Mouse (Mus musculus) forebrain, embryonic 12.5 days (tissue): ENCODE measurements at regions not wholly inside any gene's neighbourhood (a gene's known extent, or its start where the extent isn't known, plus 50 kb on each side); places are given as distances from the start of the nearest gene placed in this dataset.

Experiments used
- ATAC-seq: fragments of 200-750 bp; cut with Nextera tagmentation; 2 replicates; pipeline ENCODE4 v1.8.0; 2017; ENCODE audit warnings: moderate TSS enrichment; ENCODE audit not compliant: low FRiP score
- H3K27ac ChIP-seq: fragments of 300-500 bp; sonication (generic); 2 replicates; pipeline ENCODE4 v1.5.1; 2016; ENCODE audit warnings: mild to moderate bottlenecking
- H3K27me3 ChIP-seq: fragments of 300-500 bp; sonication (generic); 2 replicates; pipeline ENCODE4 v1.6.1; 2016; ENCODE audit warnings: mild to moderate bottlenecking
- H3K36me3 ChIP-seq: fragments of 300-500 bp; sonication (generic); replicated peaks from 2 replicates; pipeline ENCODE4 v1.6.1; 2016; ENCODE audit warnings: mild to moderate bottlenecking
- H3K4me1 ChIP-seq: fragments of 300-500 bp; sonication (generic); 2 replicates; pipeline ENCODE4 v1.6.1; 2016
- H3K4me2 ChIP-seq: fragments of 300-500 bp; sonication (generic); 2 replicates; pipeline ENCODE4 v1.6.1; 2016; ENCODE audit warnings: mild to moderate bottlenecking, moderate library complexity
- H3K4me3 ChIP-seq: fragments of 300-500 bp; sonication (generic); replicated peaks from 2 replicates; pipeline ENCODE4 v1.5.1; 2016; ENCODE audit warnings: mild to moderate bottlenecking
- H3K9ac ChIP-seq: fragments of 300-500 bp; sonication (generic); 2 replicates; pipeline ENCODE4 v1.6.1; 2016; ENCODE audit warnings: mild to moderate bottlenecking
- H3K9me3 ChIP-seq: fragments of 300-500 bp; sonication (generic); 2 replicates; pipeline ENCODE4 v1.6.1; 2016
- WGBS: fragments of 180-500 bp; shearing (Covaris S2); methylation state at CpG from one replicate; pipeline ENCODE4 v1.1.7; 2016; 5-methylcytosine and 5-hydroxymethylcytosine counted together

GRCm38 (mm10) chr10:22993158-22993557 lies 173.2 kb upstream of the Tcf21 start:
- no peak for ATAC-seq
- Histone ChIP-seq H3K4me3 (no peak overlapping the region), H3K9me3 (0 out of 2 replicates have a peak, but pooled peaks cover 1% of the 10 kb centered on the region), H3K36me3 (no peaks in the 10 kb centered on the region), H3K4me2 (no peak overlapping the region), H3K9ac (no peak overlapping the region), H3K4me1 (no peaks in the 10 kb centered on the region), H3K27me3 (no peaks in the 10 kb centered on the region), H3K27ac (no peak overlapping the region)
- WGBS: 92% methylated on average over 3 of the region's 3 CpGs

- H3K9me3 ChIP-seq: no peaks in the 10 kb centered on the region
- no peak overlapping the region for H3K9ac ChIP-seq
- 85% methylated on average over 6 of the region's 6 CpGs for WGBS
- H3K4me2 ChIP-seq: no peak overlapping the region
- H3K4me1 ChIP-seq: no peaks in the 10 kb centered on the region
- H3K27ac ChIP-seq: no peak overlapping the region
- no peaks in the 10 kb centered on the region for H3K27me3 ChIP-seq
- no peak for ATAC-seq
- H3K36me3 ChIP-seq: no peaks in the 10 kb centered on the region
- H3K4me3 ChIP-seq: no peak overlapping the region
These were observed 161.8 kb upstream of the Tcf21 start for GRCm38 (mm10) chr10:22981798-22982197.

- no peaks in the 10 kb centered on the region for H3K27me3 ChIP-seq
- H3K4me2 ChIP-seq: no peak overlapping the region
- no peak overlapping the region for H3K9ac ChIP-seq
- no peak for ATAC-seq
- H3K36me3 ChIP-seq: no peaks in the 10 kb centered on the region
- H3K4me1 ChIP-seq: no peaks in the 10 kb centered on the region
- no peak overlapping the region for H3K27ac ChIP-seq
- no peak overlapping the region for H3K4me3 ChIP-seq
- WGBS: 95% methylated on average over 7 of the region's 7 CpGs
- no peaks in the 10 kb centered on the region for H3K9me3 ChIP-seq
These were observed 158.5 kb upstream of the Tcf21 start for GRCm38 (mm10) chr10:22978442-22978841.

- Histone ChIP-seq H3K36me3 (no peaks in the 10 kb centered on the region), H3K9ac (no peak overlapping the region), H3K9me3 (no peaks in the 10 kb centered on the region), H3K27me3 (no peaks in the 10 kb centered on the region), H3K27ac (no peak overlapping the region), H3K4me2 (no peak overlapping the region), H3K4me3 (no peak overlapping the region), H3K4me1 (no peaks in the 10 kb centered on the region)
- no peak for ATAC-seq
- 80% methylated on average over 7 of the region's 7 CpGs for WGBS
These were observed 137.0 kb upstream of the Tcf21 start for GRCm38 (mm10) chr10:22956956-22957355.

GRCm38 (mm10) chr10:22953283-22953682 lies 133.3 kb upstream of the Tcf21 start:
- no peaks in the 10 kb centered on the region for H3K9me3 ChIP-seq
- no peak overlapping the region for H3K27ac ChIP-seq
- H3K9ac ChIP-seq: no peak overlapping the region
- ATAC-seq: no peak
- H3K4me2 ChIP-seq: no peak overlapping the region
- no peak overlapping the region for H3K4me3 ChIP-seq
- H3K36me3 ChIP-seq: no peaks in the 10 kb centered on the region
- 40% methylated on average over 6 of the region's 6 CpGs for WGBS
- H3K4me1 ChIP-seq: no peaks in the 10 kb centered on the region
- H3K27me3 ChIP-seq: no peaks in the 10 kb centered on the region

- no peak for ATAC-seq
- WGBS: 100% methylated on average over 1 of the region's 1 CpGs
These were observed 124.3 kb upstream of the Tcf21 start for GRCm38 (mm10) chr10:22944247-22944646.

GRCm38 (mm10) chr10:22927977-22928376 lies 108.0 kb upstream of the Tcf21 start:
- Histone ChIP-seq H3K9ac (no peak overlapping the region), H3K9me3 (no peaks in the 10 kb centered on the region), H3K27me3 (no peaks in the 10 kb centered on the region), H3K27ac (no peak overlapping the region), H3K4me3 (no peak overlapping the region), H3K4me2 (no peak overlapping the region), H3K36me3 (no peaks in the 10 kb centered on the region), H3K4me1 (no peaks in the 10 kb centered on the region)
- no peak for ATAC-seq
- WGBS: 87% methylated on average over 8 of the region's 8 CpGs

More at GRCm38 (mm10) chr10:22944247-22944646, 124.3 kb upstream of the Tcf21 start:
- no peak overlapping the region for H3K27ac ChIP-seq
- H3K4me3 ChIP-seq: no peak overlapping the region
- H3K4me2 ChIP-seq: no peak overlapping the region
- H3K9ac ChIP-seq: no peak overlapping the region
- no peaks in the 10 kb centered on the region for H3K9me3 ChIP-seq
- no peaks in the 10 kb centered on the region for H3K4me1 ChIP-seq
- no peaks in the 10 kb centered on the region for H3K27me3 ChIP-seq
- no peaks in the 10 kb centered on the region for H3K36me3 ChIP-seq

- H3K27me3 ChIP-seq: no peaks in the 10 kb centered on the region
- no peaks in the 10 kb centered on the region for H3K4me1 ChIP-seq
- no peak overlapping the region for H3K4me3 ChIP-seq
- no peak overlapping the region for H3K9ac ChIP-seq
- ATAC-seq: no peak
- 77% methylated on average over 5 of the region's 5 CpGs for WGBS
- H3K36me3 ChIP-seq: no peaks in the 10 kb centered on the region
- no peak overlapping the region for H3K27ac ChIP-seq
- H3K9me3 ChIP-seq: no peaks in the 10 kb centered on the region
- H3K4me2 ChIP-seq: no peak overlapping the region
These were observed 106.1 kb upstream of the Tcf21 start for GRCm38 (mm10) chr10:22926099-22926498.

- H3K9me3 ChIP-seq: no peaks in the 10 kb centered on the region
- no peaks in the 10 kb centered on the region for H3K36me3 ChIP-seq
- no peak for ATAC-seq
- WGBS: 67% methylated on average over 11 of the region's 11 CpGs
- H3K4me3 ChIP-seq: no peak overlapping the region
- H3K27ac ChIP-seq: no peak overlapping the region
- no peaks in the 10 kb centered on the region for H3K27me3 ChIP-seq
- no peak overlapping the region for H3K4me2 ChIP-seq
- H3K9ac ChIP-seq: no peak overlapping the region
- H3K4me1 ChIP-seq: no peaks in the 10 kb centered on the region
These were observed 101.3 kb upstream of the Tcf21 start for GRCm38 (mm10) chr10:22921035-22921965.

- ATAC-seq: no peak
- Histone ChIP-seq H3K27me3 (no peaks in the 10 kb centered on the region), H3K4me1 (no peaks in the 10 kb centered on the region), H3K4me3 (no peak overlapping the region), H3K4me2 (no peak overlapping the region), H3K27ac (no peak overlapping the region), H3K9me3 (no peaks in the 10 kb centered on the region), H3K9ac (no peak overlapping the region), H3K36me3 (no peaks in the 10 kb centered on the region)
- 74% methylated on average over 1 of the region's 1 CpGs for WGBS
These were observed 99.9 kb upstream of the Tcf21 start for GRCm38 (mm10) chr10:22919869-22920268.

GRCm38 (mm10) chr10:22917797-22918196 lies 97.8 kb upstream of the Tcf21 start:
- ATAC-seq: no peak
- WGBS: 89% methylated on average over 1 of the region's 1 CpGs

GRCm38 (mm10) chr10:22915785-22916514 lies 96.0 kb upstream of the Tcf21 start:
- no peaks in the 10 kb centered on the region for H3K36me3 ChIP-seq
- no peaks in the 10 kb centered on the region for H3K9me3 ChIP-seq
- H3K27me3 ChIP-seq: no peaks in the 10 kb centered on the region
- no peak for ATAC-seq
- H3K4me2 ChIP-seq: no peak overlapping the region
- H3K4me3 ChIP-seq: no peak overlapping the region
- no peaks in the 10 kb centered on the region for H3K4me1 ChIP-seq
- no peak overlapping the region for H3K27ac ChIP-seq
- no peak overlapping the region for H3K9ac ChIP-seq
- 78% methylated on average over 6 of the region's 6 CpGs for WGBS

More at GRCm38 (mm10) chr10:22917797-22918196, 97.8 kb upstream of the Tcf21 start:
- Histone ChIP-seq H3K9me3 (no peaks in the 10 kb centered on the region), H3K9ac (no peak overlapping the region), H3K4me1 (no peaks in the 10 kb centered on the region), H3K27me3 (no peaks in the 10 kb centered on the region), H3K4me3 (no peak overlapping the region), H3K4me2 (no peak overlapping the region), H3K27ac (no peak overlapping the region), H3K36me3 (no peaks in the 10 kb centered on the region)
